Mouse (Mus musculus): ENCODE measurements around the gene Dnajc28.

Dnajc28 gene

GRCm38 (mm10) chr16:91586244-91586643 is 32.6 kb downstream of the Dnajc28 start:
- no peak for DNase-seq

GRCm38 (mm10) chr16:91585617-91586016 is 33.2 kb downstream of the Dnajc28 start:
- no peak for DNase-seq

GRCm38 (mm10) chr16:91582307-91582706 is 36.5 kb downstream of the Dnajc28 start:
- no peak for DNase-seq

- DNase-seq, result no peak
Measured at GRCm38 (mm10) chr16:91578980-91579720, 39.7 kb downstream of the Dnajc28 start.

GRCm38 (mm10) chr16:91575151-91575550 is 43.7 kb downstream of the Dnajc28 start:
- DNase-seq, result no peak

- no peak for DNase-seq
Measured at GRCm38 (mm10) chr16:91571105-91571504, 47.7 kb downstream of the Dnajc28 start.

GRCm38 (mm10) chr16:91568960-91569359 is 49.9 kb downstream of the Dnajc28 start:
- no peak for DNase-seq

GRCm38 (mm10) chr16:91566002-91566401 is 52.8 kb downstream of the Dnajc28 start:
- DNase-seq, result no peak

GRCm38 (mm10) chr16:91565292-91565951 is 53.4 kb downstream of the Dnajc28 start:
- no peak for DNase-seq

- no peak for DNase-seq
Measured at GRCm38 (mm10) chr16:91564580-91565291, 54.1 kb downstream of the Dnajc28 start.

Data from cerebellum, adult 11 months (tissue).